Mouse (Mus musculus): ENCODE data around the gene Ttc39b. TPM values are rescaled to one million over a fixed set of nuclear protein-coding genes. Genes with fewer than 3 reads are reported as not detected.

Gene Ttc39b
- polyA plus RNA-seq, 1 experiment from 2014 or later = 2.6 TPM

DNA sequence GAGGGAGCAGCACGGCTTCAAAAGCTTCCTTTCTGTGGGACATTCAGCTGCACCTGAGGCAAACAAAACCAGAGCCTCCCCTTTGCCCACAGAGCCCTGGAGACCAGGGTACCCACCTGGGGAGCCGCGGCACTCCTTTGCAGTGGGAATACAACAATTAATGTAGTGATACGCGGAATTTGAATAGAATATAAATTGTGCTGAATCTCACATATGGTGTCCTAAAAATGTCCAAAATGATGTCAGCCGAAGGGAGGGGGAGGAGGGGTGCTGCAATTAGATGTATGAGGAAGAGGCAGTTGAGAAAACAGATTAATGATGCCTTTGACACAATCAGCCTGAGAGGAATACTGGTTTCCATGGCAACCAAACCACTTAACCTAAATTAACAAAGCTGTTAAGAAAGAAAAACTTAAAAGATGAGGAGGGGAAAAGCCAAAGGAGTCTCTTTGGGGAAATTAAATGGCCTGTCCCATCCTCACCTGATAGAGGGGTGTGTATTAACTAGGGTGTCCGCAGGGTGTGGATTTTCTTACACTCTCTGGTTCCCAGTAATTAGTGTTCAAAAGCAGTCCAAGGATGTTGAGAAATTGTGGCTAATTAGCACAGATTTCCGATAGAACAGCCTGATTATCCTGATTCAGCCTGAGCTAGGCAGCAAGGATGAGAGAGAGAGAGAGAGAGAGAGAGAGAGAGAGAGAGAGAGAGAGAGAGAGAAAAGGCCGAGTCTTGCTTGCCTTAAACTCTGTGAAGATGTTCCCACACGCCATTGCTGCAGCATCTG lies 117.1 kb downstream of the Ttc39b start:
- H3K4me3 ChIP-seq (ENCODE audit: low read depth, low read length) = no peak overlapping the region
- H3K27me3 ChIP-seq (ENCODE audit: control insufficient read depth, insufficient read depth, low read length) = no peaks in the 10 kb centered on the region
- H3K9ac ChIP-seq (ENCODE audit: low read length) = no peak overlapping the region
- no peaks in the 10 kb centered on the region for H3K36me3 ChIP-seq (ENCODE audit: control insufficient read depth, insufficient read depth, low read length)
- H3K4me2 ChIP-seq (ENCODE audit: low read depth) = no peak overlapping the region
- peaks cover 2% of the 10 kb centered on the region; the same call in 1 of the 2 replicates for H3K4me1 ChIP-seq (ENCODE audit: control insufficient read depth, insufficient read depth, low read length)
- DNase-seq (ENCODE audit: low spot score) (no peak), ATAC-seq (ENCODE audit: insufficient read depth, low FRiP score, low TSS enrichment) (no peak)
- H3K9me3 ChIP-seq (ENCODE audit: control insufficient read depth, low read length) = no peaks in the 10 kb centered on the region
- H3K27ac ChIP-seq (ENCODE audit: low read depth, low read length) = no peak overlapping the region
- 59% methylated on average over 10 of the region's 10 CpGs for WGBS

- Histone ChIP-seq H3K27ac (ENCODE audit: low read depth, low read length) (no peak overlapping the region), H3K4me3 (ENCODE audit: low read depth, low read length) (no peak overlapping the region), H3K9me3 (ENCODE audit: control insufficient read depth, low read length) (no peaks in the 10 kb centered on the region), H3K4me1 (ENCODE audit: control insufficient read depth, insufficient read depth, low read length) (peaks cover 2% of the 10 kb centered on the region; the same call in 1 of the 2 replicates), H3K9ac (ENCODE audit: low read length) (no peak overlapping the region), H3K27me3 (ENCODE audit: control insufficient read depth, insufficient read depth, low read length) (no peaks in the 10 kb centered on the region), H3K4me2 (ENCODE audit: low read depth) (no peak overlapping the region), H3K36me3 (ENCODE audit: control insufficient read depth, insufficient read depth, low read length) (no peaks in the 10 kb centered on the region)
- no peak for ATAC-seq (ENCODE audit: insufficient read depth, low FRiP score, low TSS enrichment)
- 85% methylated on average over 2 of the region's 2 CpGs for WGBS
- DNase-seq (ENCODE audit: low spot score) = no peak
These were observed 117.6 kb downstream of the Ttc39b start for GRCm38 (mm10) chr4:83206416-83206802.

GRCm38 (mm10) chr4:83199391-83199790 lies 124.7 kb downstream of the Ttc39b start:
- no peak overlapping the region for H3K9ac ChIP-seq (ENCODE audit: low read length)
- WGBS = 39% methylated on average over 8 of the region's 8 CpGs
- no peaks in the 10 kb centered on the region for H3K27me3 ChIP-seq (ENCODE audit: control insufficient read depth, insufficient read depth, low read length)
- DNase-seq (ENCODE audit: low spot score) (no peak), ATAC-seq (ENCODE audit: insufficient read depth, low FRiP score, low TSS enrichment) (no peak)
- no peak overlapping the region for H3K27ac ChIP-seq (ENCODE audit: low read depth, low read length)
- H3K4me3 ChIP-seq (ENCODE audit: low read depth, low read length) = no peak overlapping the region
- no peaks in the 10 kb centered on the region for H3K36me3 ChIP-seq (ENCODE audit: control insufficient read depth, insufficient read depth, low read length)
- H3K4me1 ChIP-seq (ENCODE audit: control insufficient read depth, insufficient read depth, low read length) = no peaks in the 10 kb centered on the region
- no peaks in the 10 kb centered on the region for H3K9me3 ChIP-seq (ENCODE audit: control insufficient read depth, low read length)
- H3K4me2 ChIP-seq (ENCODE audit: low read depth) = no peak overlapping the region

DNA sequence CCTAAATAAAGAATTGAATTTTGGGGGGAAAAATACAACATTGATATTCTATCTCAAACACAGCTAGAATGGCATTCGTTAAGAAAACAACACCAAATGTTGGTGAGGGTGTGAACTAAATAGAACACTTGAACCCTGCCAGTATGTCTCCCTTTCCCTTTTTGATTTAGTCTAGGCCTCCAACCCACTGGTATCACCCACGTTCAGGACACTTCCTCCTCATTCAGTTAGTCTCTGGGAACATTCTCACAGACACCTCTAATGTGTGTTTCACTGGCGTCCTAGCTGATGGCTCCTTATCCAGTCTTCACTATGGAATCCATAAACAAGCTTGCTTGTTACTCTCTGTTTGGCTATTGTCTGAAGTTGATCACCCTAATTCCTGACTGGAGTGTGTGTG lies 125.9 kb downstream of the Ttc39b start:
- no peak for ATAC-seq (ENCODE audit: insufficient read depth, low FRiP score, low TSS enrichment)
- Histone ChIP-seq H3K36me3 (ENCODE audit: control insufficient read depth, insufficient read depth, low read length) (no peaks in the 10 kb centered on the region), H3K4me2 (ENCODE audit: low read depth) (no peak overlapping the region), H3K9me3 (ENCODE audit: control insufficient read depth, low read length) (no peaks in the 10 kb centered on the region), H3K27ac (ENCODE audit: low read depth, low read length) (no peak overlapping the region), H3K27me3 (ENCODE audit: control insufficient read depth, insufficient read depth, low read length) (no peaks in the 10 kb centered on the region), H3K9ac (ENCODE audit: low read length) (no peak overlapping the region), H3K4me3 (ENCODE audit: low read depth, low read length) (no peak overlapping the region), H3K4me1 (ENCODE audit: control insufficient read depth, insufficient read depth, low read length) (no peaks in the 10 kb centered on the region)
- WGBS = 79% methylated on average over 3 of the region's 3 CpGs
- no peak for DNase-seq (ENCODE audit: low spot score)

DNA sequence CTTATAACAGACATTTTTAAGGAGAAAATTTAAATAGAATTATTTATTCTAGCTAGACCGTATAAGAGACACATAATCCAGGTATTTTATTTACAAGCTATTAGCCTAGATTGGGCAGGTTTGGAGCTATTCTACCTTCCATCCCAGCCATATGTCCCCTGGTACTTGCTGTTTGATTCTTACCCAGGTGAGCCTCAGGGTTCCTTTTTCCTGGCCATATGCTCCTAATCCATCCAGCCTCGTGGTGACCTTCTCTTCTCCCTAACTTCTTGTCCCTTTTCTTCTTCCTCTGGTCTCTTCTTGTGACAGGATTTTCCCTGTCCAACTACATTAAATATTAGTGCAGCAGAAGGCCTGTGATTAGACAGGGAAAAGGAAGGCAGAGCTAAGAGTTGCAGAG lies 134.3 kb downstream of the Ttc39b start:
- no peak overlapping the region for H3K4me2 ChIP-seq (ENCODE audit: low read depth)
- WGBS = 88% methylated on average over 2 of the region's 2 CpGs
- H3K9me3 ChIP-seq (ENCODE audit: control insufficient read depth, low read length) = no peaks in the 10 kb centered on the region
- DNase-seq (ENCODE audit: low spot score) (no peak), ATAC-seq (ENCODE audit: insufficient read depth, low FRiP score, low TSS enrichment) (no peak)
- H3K36me3 ChIP-seq (ENCODE audit: control insufficient read depth, insufficient read depth, low read length) = no peaks in the 10 kb centered on the region
- no peak overlapping the region for H3K4me3 ChIP-seq (ENCODE audit: low read depth, low read length)
- no peaks in the 10 kb centered on the region for H3K4me1 ChIP-seq (ENCODE audit: control insufficient read depth, insufficient read depth, low read length)
- no peak overlapping the region for H3K27ac ChIP-seq (ENCODE audit: low read depth, low read length)
- H3K27me3 ChIP-seq (ENCODE audit: control insufficient read depth, insufficient read depth, low read length) = no peaks in the 10 kb centered on the region
- H3K9ac ChIP-seq (ENCODE audit: low read length) = no peak overlapping the region

DNA sequence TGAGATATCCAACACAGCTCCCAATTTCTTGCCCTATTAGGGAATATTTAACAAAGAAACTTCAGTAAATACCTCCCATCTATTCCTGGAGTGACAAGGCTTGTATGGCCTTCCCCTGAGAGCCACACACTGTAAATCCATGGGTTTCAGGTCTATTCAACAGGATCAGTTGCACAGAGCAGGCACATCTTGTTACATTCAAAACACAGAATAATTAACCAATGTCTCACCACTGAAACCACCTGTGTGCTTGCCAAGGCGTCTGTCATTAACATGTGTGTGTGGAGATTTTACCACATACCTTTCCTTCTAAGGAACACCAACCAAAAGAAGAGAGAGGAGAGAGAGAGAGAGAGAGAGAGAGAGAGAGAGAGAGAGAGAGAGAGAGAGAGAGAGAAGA lies 136.7 kb downstream of the Ttc39b start:
- ATAC-seq (ENCODE audit: insufficient read depth, low FRiP score, low TSS enrichment) (no peak), DNase-seq (ENCODE audit: low spot score) (no peak)
- Histone ChIP-seq H3K36me3 (ENCODE audit: control insufficient read depth, insufficient read depth, low read length) (no peaks in the 10 kb centered on the region), H3K27ac (ENCODE audit: low read depth, low read length) (no peak overlapping the region), H3K9ac (ENCODE audit: low read length) (no peak overlapping the region), H3K4me3 (ENCODE audit: low read depth, low read length) (no peak overlapping the region), H3K4me1 (ENCODE audit: control insufficient read depth, insufficient read depth, low read length) (no peaks in the 10 kb centered on the region), H3K4me2 (ENCODE audit: low read depth) (no peak overlapping the region), H3K9me3 (ENCODE audit: control insufficient read depth, low read length) (no peaks in the 10 kb centered on the region), H3K27me3 (ENCODE audit: control insufficient read depth, insufficient read depth, low read length) (no peaks in the 10 kb centered on the region)
- WGBS = 69% methylated on average over 1 of the region's 1 CpGs

DNA sequence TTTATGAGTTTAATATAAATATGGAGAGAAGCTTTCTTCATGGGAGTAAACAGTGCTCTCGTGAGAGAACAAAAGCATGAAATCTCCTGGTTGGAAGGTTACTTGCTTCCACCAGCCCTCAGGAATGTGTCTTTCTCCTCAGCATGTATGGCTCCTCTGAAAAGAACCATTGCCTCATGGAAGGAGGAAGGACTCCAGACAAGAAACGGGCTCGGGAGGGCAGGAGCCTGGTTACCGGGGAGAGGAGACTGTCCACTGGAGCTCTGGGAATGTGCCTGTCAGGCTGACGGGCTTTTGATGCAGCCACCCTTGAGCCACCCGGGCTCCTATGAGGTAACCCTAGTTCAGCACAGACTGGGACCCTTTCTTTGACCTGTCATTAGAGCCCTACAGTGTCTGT lies 137.6 kb downstream of the Ttc39b start:
- Histone ChIP-seq H3K4me3 (ENCODE audit: low read depth, low read length) (no peak overlapping the region), H3K9ac (ENCODE audit: low read length) (no peak overlapping the region), H3K4me2 (ENCODE audit: low read depth) (no peak overlapping the region), H3K9me3 (ENCODE audit: control insufficient read depth, low read length) (no peaks in the 10 kb centered on the region), H3K27ac (ENCODE audit: low read depth, low read length) (no peak overlapping the region), H3K36me3 (ENCODE audit: control insufficient read depth, insufficient read depth, low read length) (no peaks in the 10 kb centered on the region), H3K27me3 (ENCODE audit: control insufficient read depth, insufficient read depth, low read length) (no peaks in the 10 kb centered on the region), H3K4me1 (ENCODE audit: control insufficient read depth, insufficient read depth, low read length) (no peaks in the 10 kb centered on the region)
- DNase-seq (ENCODE audit: low spot score) (no peak), ATAC-seq (ENCODE audit: insufficient read depth, low FRiP score, low TSS enrichment) (no peak)
- 49% methylated on average over 6 of the region's 6 CpGs for WGBS

- H3K9me3 ChIP-seq (ENCODE audit: control insufficient read depth, low read length) = no peaks in the 10 kb centered on the region
- no peaks in the 10 kb centered on the region for H3K36me3 ChIP-seq (ENCODE audit: control insufficient read depth, insufficient read depth, low read length)
- 38% methylated on average over 9 of the region's 9 CpGs for WGBS
- H3K27me3 ChIP-seq (ENCODE audit: control insufficient read depth, insufficient read depth, low read length) = no peaks in the 10 kb centered on the region
- ATAC-seq (ENCODE audit: insufficient read depth, low FRiP score, low TSS enrichment) (peak; percentile 79), DNase-seq (ENCODE audit: low spot score) (peak; percentile 75)
- H3K4me3 ChIP-seq (ENCODE audit: low read depth, low read length) = no peak overlapping the region
- no peak overlapping the region for H3K27ac ChIP-seq (ENCODE audit: low read depth, low read length)
- no peak overlapping the region for H3K9ac ChIP-seq (ENCODE audit: low read length)
- H3K4me2 ChIP-seq (ENCODE audit: low read depth) = no peak overlapping the region
- H3K4me1 ChIP-seq (ENCODE audit: control insufficient read depth, insufficient read depth, low read length) = no peaks in the 10 kb centered on the region
These were observed 140.6 kb downstream of the Ttc39b start for GRCm38 (mm10) chr4:83183288-83183930.
